Mouse (Mus musculus): ENCODE data around the gene Zbtb20.

DNA sequence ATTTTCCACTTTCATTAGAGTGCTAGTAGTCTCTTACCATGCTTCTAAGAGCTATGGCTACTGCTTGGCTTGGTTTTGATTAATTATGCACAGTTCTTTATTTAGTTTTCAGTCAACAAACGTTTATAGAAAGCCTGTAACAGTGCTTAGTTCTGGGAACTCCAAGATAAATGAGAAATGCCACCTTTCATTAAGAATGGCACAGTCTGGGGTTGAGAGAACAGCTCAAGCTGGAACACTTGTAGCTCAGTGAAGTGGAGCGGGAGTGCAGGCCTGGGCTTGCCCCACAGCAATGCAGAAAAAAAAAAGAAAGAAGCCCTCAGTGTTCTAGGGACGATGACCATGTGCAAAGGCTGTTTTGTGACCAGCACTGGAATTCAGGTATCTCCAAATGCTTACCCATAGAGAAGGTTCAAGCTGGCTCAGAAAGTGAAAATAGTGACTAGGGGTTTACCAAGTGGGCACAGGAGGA lies 589.7 kb downstream of the Zbtb20 start:
- TF ChIP-seq CTCF (IDR thresholded peaks at IDR 0.05; ENCODE audit: low read depth, low read length) = no peak
- no peak for TF ChIP-seq TAL1 (conservative IDR thresholded peaks at IDR 0.05; ENCODE audit: low read depth, low read length)
- no peak for TF ChIP-seq POLR2AphosphoS5 (IDR thresholded peaks at IDR 0.05; ENCODE audit: insufficient replicate concordance, low read depth, low read length)
- no peak for TF ChIP-seq GATA2 (IDR thresholded peaks at IDR 0.05; ENCODE audit: borderline replicate concordance, low read depth, low read length)
- no peak for TF ChIP-seq GATA1 (IDR thresholded peaks at IDR 0.05; ENCODE audit: borderline replicate concordance, low read length)

All from G1E (cell line).